Mouse (Mus musculus) midbrain, embryonic 11.5 days (tissue): ENCODE measurements around the gene Sugct. TPM values are rescaled to one million over a fixed set of nuclear protein-coding genes. Genes with fewer than 3 reads are reported as not detected.
A peak's percentile ranks its signal among the peaks of the same experiment; 100 is the strongest.

Source experiments
- ATAC-seq: fragments of 200-750 bp; cut with Nextera tagmentation; 2 replicates; pipeline ENCODE4 v1.8.0; 2017; ENCODE audit warnings: moderate TSS enrichment, moderate library complexity; ENCODE audit not compliant: low FRiP score
- DNase-seq: peaks from one replicate; pipeline ENCODE4 v3.0.0; 2015; ENCODE audit warnings: low spot score; ENCODE audit errors: missing footprints
- H3K27ac ChIP-seq: fragments of 300-500 bp; sonication (generic); 2 replicates; pipeline ENCODE4 v1.5.1; 2014; ENCODE audit warnings: low read depth, low read length
- H3K27me3 ChIP-seq: fragments of 300-500 bp; sonication (generic); 2 replicates; pipeline ENCODE4 v1.6.1; 2014; ENCODE audit warnings: mild to moderate bottlenecking, low read length, moderate library complexity, mixed read lengths; ENCODE audit not compliant: control insufficient read depth, insufficient read depth
- H3K36me3 ChIP-seq: fragments of 300-500 bp; sonication (generic); 2 replicates; pipeline ENCODE4 v1.6.1; 2014; ENCODE audit warnings: mild to moderate bottlenecking, low read length, moderate library complexity, mixed read lengths; ENCODE audit not compliant: control insufficient read depth, insufficient read depth
- H3K4me1 ChIP-seq: fragments of 300-500 bp; sonication (generic); 2 replicates; pipeline ENCODE4 v1.6.1; 2014; ENCODE audit warnings: low read length; ENCODE audit not compliant: control insufficient read depth, insufficient read depth
- H3K4me2 ChIP-seq: fragments of 300-500 bp; sonication (generic); 2 replicates; pipeline ENCODE4 v1.6.1; 2014; ENCODE audit warnings: mild to moderate bottlenecking, moderate library complexity
- H3K4me3 ChIP-seq: fragments of 300-500 bp; sonication (generic); 2 replicates; pipeline ENCODE4 v1.5.1; 2014; ENCODE audit warnings: low read depth, low read length
- H3K9ac ChIP-seq: fragments of 300-500 bp; sonication (generic); 2 replicates; pipeline ENCODE4 v1.6.1; 2014; ENCODE audit warnings: low read length
- H3K9me3 ChIP-seq: fragments of 300-500 bp; sonication (generic); 2 replicates; pipeline ENCODE4 v1.6.1; 2016; ENCODE audit warnings: low read length; ENCODE audit not compliant: control insufficient read depth
- WGBS: fragments of 180-500 bp; shearing (Covaris S2); extraction: QIAGEN DNeasy Blood & Tissue Kit; methylation state at CpG from one replicate; pipeline ENCODE4 v1.1.7; 2014; 5-methylcytosine and 5-hydroxymethylcytosine counted together
- polyA plus RNA-seq: library from polyadenylated mRNA; unstranded; fragments of >200 nt; fragmentation: Nextera tagmentation; extraction: Ambion mirVana; gene quantifications from 2 replicates; pipeline ENCODE4 v1.2.1, GENCODE M21; 2014

Gene Sugct
- polyA plus RNA-seq, 1 experiment from 2014 or later, result 3.3 TPM

DNA sequence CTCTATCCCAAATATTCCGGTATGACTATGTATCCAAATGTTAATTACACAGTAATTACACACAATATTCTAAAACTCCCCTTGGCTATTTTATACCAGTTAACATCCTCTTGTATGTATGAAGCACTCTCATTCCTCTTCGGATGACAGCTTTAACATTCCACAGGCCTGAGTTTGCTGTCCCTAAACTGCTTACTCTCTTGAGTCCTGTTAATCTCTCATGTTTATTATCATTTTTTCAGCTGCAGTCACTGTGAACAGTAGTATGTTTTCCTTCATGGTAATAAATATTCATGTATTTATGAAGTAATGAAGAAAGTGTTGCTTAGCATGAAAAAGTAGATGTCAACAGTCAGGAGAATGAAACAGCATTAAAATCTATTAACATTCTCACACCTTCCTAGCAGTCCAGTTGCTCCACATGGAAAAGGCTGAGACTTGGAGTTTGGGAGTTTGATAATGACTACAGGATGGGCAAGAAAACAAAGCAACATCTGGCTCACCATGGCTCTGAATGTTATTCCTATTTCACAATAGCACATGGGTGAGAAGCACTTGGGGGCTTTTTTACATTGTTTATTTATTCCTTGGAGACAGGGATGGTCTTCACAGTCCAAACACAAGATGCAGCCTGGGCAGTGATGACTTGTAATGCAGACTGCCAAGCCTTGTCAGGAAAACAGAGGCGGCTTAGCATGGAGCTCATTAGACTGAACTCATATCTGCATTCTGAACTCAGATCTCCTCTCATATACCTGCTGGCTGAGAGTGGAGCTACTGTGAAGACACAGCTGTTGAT, 651.7 kb downstream of the Sugct start:
- 88% methylated on average over 3 of the region's 3 CpGs for WGBS
- no peak overlapping the region for H3K4me3 ChIP-seq
- no peaks in the 10 kb centered on the region for H3K27me3 ChIP-seq
- ATAC-seq (no peak), DNase-seq (no peak)
- H3K36me3 ChIP-seq, result no peaks in the 10 kb centered on the region
- H3K9me3 ChIP-seq, result no peaks in the 10 kb centered on the region
- no peaks in the 10 kb centered on the region for H3K4me1 ChIP-seq
- no peak overlapping the region for H3K9ac ChIP-seq
- H3K4me2 ChIP-seq, result no peak overlapping the region
- H3K27ac ChIP-seq, result no peak overlapping the region

DNA sequence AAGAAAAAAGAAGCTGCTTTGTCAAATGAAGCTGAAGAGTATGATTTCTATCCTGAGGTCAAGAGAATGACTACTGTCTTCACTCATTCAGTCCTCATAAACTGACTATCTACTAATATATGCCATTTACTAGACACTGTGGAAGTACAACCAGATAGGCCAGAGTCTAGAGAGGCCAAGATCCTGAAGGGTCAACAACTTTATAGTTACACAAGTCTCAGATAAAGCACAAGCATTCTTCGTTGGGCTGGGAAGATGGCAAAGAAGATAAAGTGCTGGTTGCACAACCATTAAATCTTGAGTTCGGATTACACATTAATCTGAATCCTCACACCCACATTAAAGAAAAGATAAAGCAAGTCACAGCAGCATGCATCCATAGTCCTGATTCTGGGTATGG, 653.0 kb downstream of the Sugct start:
- H3K4me2 ChIP-seq, result no peak overlapping the region
- no peaks in the 10 kb centered on the region for H3K9me3 ChIP-seq
- H3K4me1 ChIP-seq, result no peaks in the 10 kb centered on the region
- DNase-seq, result no peak
- 86% methylated on average over 2 of the region's 2 CpGs for WGBS
- no peaks in the 10 kb centered on the region for H3K27me3 ChIP-seq
- no peaks in the 10 kb centered on the region for H3K36me3 ChIP-seq
- no peak overlapping the region for H3K9ac ChIP-seq
- no peak overlapping the region for H3K27ac ChIP-seq
- H3K4me3 ChIP-seq, result no peak overlapping the region
- no peak for ATAC-seq

- ATAC-seq, result no peak
- H3K9ac ChIP-seq, result no peak overlapping the region
- no peak overlapping the region for H3K4me3 ChIP-seq
- no peaks in the 10 kb centered on the region for H3K9me3 ChIP-seq
- no peak for DNase-seq
- H3K27ac ChIP-seq, result no peak overlapping the region
- H3K27me3 ChIP-seq, result no peaks in the 10 kb centered on the region
- WGBS, result 69% methylated on average over 2 of the region's 2 CpGs
- H3K4me2 ChIP-seq, result no peak overlapping the region
- no peaks in the 10 kb centered on the region for H3K36me3 ChIP-seq
- no peaks in the 10 kb centered on the region for H3K4me1 ChIP-seq
These were observed 655.6 kb downstream of the Sugct start for GRCm38 (mm10) chr13:17039727-17040126.

GRCm38 (mm10) chr13:17038341-17038740, 657.0 kb downstream of the Sugct start:
- Histone ChIP-seq H3K9ac (no peak overlapping the region), H3K4me3 (no peak overlapping the region), H3K4me1 (no peaks in the 10 kb centered on the region), H3K36me3 (no peaks in the 10 kb centered on the region), H3K4me2 (no peak overlapping the region), H3K27me3 (no peaks in the 10 kb centered on the region), H3K9me3 (no peaks in the 10 kb centered on the region), H3K27ac (no peak overlapping the region)
- WGBS, result 91% methylated on average over 4 of the region's 4 CpGs
- no peak for DNase-seq
- ATAC-seq, result no peak

DNA sequence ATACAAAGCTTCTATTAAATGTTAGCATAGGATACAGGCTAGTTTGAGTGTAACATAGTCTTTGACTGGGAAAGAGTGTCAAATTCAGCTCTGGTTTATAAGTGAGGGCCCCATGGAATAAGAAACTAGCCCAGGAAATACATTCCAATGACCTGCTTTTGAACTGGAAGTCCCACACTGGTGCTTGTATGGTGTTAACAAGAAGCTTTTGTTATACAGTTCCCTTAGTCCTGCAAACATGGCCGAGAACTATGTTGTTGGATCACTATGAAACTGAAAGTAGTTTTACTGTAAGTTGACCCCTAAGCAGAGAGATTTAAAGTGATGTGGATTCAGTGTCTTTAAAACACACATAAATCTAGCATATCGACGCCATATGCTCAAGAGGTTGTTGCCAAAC, 657.5 kb downstream of the Sugct start:
- H3K9ac ChIP-seq, result no peak overlapping the region
- no peak for ATAC-seq
- H3K9me3 ChIP-seq, result no peaks in the 10 kb centered on the region
- no peak overlapping the region for H3K4me3 ChIP-seq
- DNase-seq, result no peak
- WGBS, result 86% methylated on average over 3 of the region's 3 CpGs
- H3K27ac ChIP-seq, result no peak overlapping the region
- no peak overlapping the region for H3K4me2 ChIP-seq
- H3K27me3 ChIP-seq, result no peaks in the 10 kb centered on the region
- no peaks in the 10 kb centered on the region for H3K36me3 ChIP-seq
- H3K4me1 ChIP-seq, result no peaks in the 10 kb centered on the region

- no peaks in the 10 kb centered on the region for H3K4me1 ChIP-seq
- DNase-seq (no peak), ATAC-seq (no peak)
- H3K27me3 ChIP-seq, result no peaks in the 10 kb centered on the region
- 96% methylated on average over 1 of the region's 1 CpGs for WGBS
- H3K36me3 ChIP-seq, result no peaks in the 10 kb centered on the region
- no peak overlapping the region for H3K9ac ChIP-seq
- no peak overlapping the region for H3K27ac ChIP-seq
- H3K4me2 ChIP-seq, result no peak overlapping the region
- no peak overlapping the region for H3K4me3 ChIP-seq
- H3K9me3 ChIP-seq, result no peaks in the 10 kb centered on the region
These were observed 664.6 kb downstream of the Sugct start for GRCm38 (mm10) chr13:17030761-17031160.

DNA sequence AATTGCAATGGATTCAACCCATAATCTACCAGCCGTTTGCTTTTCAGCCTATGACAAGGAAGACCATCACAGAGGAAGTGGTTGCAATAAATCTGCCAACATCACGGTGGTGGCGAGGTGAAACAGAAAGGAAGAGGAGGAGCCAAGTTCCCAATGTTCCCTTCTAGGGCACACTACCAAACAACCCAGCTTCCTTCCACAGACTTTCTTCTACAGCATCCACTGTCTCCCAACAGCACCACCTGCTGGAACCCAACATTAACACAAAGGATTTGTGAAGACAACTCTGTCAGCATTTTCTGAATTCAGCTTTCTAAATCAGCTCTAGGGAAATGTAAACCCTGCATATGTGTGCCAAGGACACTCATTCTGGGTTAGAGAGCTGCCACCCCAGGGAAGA, 666.8 kb downstream of the Sugct start:
- H3K27ac ChIP-seq, result no peak overlapping the region
- no peaks in the 10 kb centered on the region for H3K4me1 ChIP-seq
- DNase-seq (peak; percentile 87), ATAC-seq (no peak)
- no peaks in the 10 kb centered on the region for H3K9me3 ChIP-seq
- WGBS, result 48% methylated on average over 3 of the region's 3 CpGs
- H3K9ac ChIP-seq, result no peak overlapping the region
- H3K27me3 ChIP-seq, result no peaks in the 10 kb centered on the region
- H3K4me2 ChIP-seq, result no peak overlapping the region
- no peaks in the 10 kb centered on the region for H3K36me3 ChIP-seq
- H3K4me3 ChIP-seq, result no peak overlapping the region

- WGBS, result 86% methylated on average over 4 of the region's 4 CpGs
These were observed 667.4 kb downstream of the Sugct start for GRCm38 (mm10) chr13:17027846-17028529.

GRCm38 (mm10) chr13:17027001-17027400, 668.4 kb downstream of the Sugct start:
- Histone ChIP-seq H3K9ac (no peak overlapping the region), H3K27ac (no peak overlapping the region), H3K36me3 (no peaks in the 10 kb centered on the region), H3K4me3 (no peak overlapping the region), H3K27me3 (no peaks in the 10 kb centered on the region), H3K9me3 (no peaks in the 10 kb centered on the region), H3K4me2 (no peak overlapping the region), H3K4me1 (no peaks in the 10 kb centered on the region)
- 76% methylated on average over 2 of the region's 2 CpGs for WGBS
- ATAC-seq, result no peak
- DNase-seq, result no peak

More at GRCm38 (mm10) chr13:17027846-17028529, 667.4 kb downstream of the Sugct start:
- Histone ChIP-seq H3K4me2 (no peak overlapping the region), H3K4me3 (no peak overlapping the region), H3K9ac (no peak overlapping the region), H3K36me3 (no peaks in the 10 kb centered on the region), H3K9me3 (no peaks in the 10 kb centered on the region), H3K27me3 (no peaks in the 10 kb centered on the region), H3K4me1 (no peaks in the 10 kb centered on the region), H3K27ac (no peak overlapping the region)
- DNase-seq (no peak), ATAC-seq (no peak)
